Mouse (Mus musculus): ENCODE measurements around the gene Neurog2.

Gene Neurog2

DNA sequence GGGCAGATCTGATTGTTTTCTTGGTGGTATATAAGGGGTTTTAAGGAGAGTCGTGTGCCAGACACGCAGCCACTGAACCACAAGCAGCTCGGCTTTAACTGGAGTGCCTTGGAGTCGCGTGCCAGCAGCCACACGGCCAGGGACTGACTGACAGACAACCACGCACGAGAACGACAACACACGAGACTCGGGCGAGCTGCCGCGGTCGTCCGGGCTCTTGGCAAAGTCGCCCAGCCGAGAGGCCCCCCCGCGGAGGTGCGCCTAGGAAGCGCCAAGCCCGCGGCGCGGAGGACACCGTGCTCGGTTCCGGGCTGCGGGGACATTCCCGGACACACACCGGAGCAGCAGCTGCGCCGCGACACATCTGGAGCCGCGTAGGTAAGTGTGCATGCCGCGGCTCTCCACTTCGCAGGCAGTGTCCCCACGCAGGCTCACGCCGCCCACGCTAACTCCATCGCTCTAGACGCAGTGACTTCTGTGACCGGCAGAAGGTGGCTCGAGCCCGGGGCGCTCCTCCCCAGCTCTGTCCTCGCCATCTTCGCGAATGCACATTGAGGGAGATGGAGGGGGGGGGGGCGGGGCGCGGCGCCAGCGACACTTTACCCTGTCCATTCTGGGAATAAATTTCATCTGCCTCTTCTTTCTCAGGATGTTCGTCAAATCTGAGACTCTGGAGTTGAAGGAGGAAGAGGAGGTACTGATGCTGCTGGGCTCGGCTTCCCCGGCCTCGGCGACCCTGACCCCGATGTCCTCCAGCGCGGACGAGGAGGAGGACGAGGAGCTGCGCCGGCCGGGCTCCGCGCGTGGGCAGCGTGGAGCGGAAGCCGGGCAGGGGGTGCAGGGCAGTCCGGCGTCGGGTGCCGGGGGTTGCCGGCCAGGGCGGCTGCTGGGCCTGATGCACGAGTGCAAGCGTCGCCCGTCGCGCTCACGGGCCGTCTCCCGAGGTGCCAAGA, at the start of gene Neurog2:
Gene Neurog2, plus strand, starts transcription at position 56 of the 953 bp plus-strand sequence.
- peak; percentile 54 for DNase-seq (ENCODE audit: low read depth)

DNA sequence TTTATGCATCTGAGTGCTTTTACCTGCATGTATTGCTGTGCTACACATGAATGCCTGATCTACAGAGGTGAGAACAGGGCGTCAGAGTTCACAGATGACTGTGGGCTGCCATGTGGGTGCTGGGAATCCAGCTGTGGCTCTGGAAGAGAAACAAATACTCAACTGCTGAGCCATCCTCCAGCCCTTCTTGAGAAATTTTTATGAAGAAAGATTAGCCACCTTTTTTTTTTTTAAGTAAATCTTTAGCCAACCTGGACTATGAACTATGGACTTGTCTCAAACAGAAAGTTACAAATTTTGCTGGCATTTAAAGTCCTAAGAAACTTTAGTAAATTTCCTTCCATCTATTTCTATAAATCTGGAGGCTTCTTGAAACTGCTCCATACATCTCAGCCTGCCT, 35.8 kb upstream of the Neurog2 start:
- no peak for DNase-seq (ENCODE audit: low read depth)

DNA sequence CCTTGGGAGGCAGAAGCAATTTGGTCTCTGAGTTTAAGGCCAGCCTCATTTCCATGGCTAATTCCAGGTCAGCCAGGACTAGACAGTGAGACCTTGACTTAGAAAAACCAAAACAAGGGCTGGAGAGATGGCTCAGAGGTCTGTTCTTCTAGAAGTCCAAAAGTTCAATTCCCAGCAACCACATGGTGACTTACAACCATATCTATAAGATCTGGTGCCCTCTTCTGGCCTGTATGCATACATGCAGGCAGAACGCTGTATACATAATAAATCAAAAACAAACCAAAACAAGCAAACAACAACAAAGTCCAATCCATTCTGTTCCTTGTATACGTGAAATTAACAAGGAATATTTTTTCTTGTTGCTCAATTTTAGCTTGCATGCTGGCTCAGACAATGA, 24.8 kb upstream of the Neurog2 start:
- DNase-seq (ENCODE audit: low read depth) = peak; percentile 32

DNA sequence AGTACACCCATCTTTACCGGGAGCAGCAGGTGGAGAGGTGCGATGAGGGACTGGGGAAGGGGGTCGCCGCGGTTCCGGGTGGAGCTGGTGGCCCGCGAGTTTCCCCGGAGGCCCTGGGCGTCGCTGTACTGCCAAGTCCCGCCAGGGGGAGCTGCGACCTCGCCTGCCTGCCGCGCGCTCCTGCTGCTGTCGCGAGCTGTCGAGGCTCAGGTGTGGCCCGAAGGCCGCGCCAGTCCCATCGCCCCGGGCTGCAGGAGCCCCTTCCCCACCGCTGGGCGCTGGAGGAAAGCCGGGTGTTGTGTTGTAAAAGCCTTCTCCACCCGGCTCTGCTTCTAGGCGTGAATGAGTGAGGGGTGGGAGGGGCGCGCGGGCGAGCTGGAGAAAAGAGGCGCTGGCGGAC, 7.6 kb upstream of the Neurog2 start:
- DNase-seq (ENCODE audit: low read depth) = peak; percentile 83

DNA sequence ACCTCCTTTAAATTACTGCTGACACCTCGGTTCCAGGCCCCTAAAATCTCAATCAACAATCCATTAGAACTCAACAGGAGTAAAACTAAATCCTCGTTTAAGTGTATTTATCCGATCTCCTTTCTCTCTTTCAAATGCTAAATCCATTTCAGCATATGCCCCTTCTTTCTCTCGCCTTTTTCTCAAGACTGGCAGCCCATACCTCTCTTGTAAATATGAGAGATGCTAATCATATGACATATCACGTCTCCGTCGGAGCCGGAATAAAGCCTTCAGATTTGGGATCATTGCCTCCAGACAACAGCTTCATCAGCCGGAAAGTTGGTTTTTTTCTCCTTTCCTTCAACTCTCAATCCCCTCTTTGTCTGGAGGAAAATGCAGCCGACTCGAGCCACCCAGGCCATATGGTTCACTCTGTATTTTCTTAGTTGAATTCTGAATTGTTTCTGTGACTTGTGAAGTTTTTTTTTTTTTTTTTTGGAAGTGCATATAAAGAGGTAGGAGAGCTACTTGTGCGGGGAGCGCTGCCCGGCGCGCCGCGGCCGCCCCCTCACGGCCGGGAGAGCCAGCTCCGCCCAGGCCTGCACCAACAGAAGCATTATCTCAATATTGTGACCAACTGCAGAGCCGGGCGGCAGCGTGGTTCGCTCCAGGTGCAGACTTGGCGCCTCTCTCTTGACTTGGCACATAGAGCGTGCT, 7.1 kb upstream of the Neurog2 start:
- DNase-seq (ENCODE audit: low read depth) = no peak

DNA sequence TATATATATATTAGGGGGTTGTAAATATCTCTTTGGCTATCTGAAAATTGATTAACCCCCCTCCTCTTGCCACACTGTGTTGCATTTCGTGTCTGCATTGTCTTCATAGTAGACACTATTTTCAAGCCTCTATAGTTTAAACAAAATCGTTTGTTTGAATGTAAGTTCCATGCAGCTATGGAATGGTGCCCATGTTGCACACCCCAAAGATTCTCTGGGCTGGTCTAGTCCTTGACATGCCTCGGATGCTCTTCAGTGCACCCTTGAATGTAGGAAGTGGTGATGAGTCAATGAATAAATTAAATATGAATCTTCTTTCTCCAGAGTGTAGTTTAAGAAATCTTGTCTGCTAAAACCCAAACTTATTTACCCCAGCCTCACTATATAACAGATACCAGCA, 6.4 kb upstream of the Neurog2 start:
- no peak for DNase-seq (ENCODE audit: low read depth)

DNA sequence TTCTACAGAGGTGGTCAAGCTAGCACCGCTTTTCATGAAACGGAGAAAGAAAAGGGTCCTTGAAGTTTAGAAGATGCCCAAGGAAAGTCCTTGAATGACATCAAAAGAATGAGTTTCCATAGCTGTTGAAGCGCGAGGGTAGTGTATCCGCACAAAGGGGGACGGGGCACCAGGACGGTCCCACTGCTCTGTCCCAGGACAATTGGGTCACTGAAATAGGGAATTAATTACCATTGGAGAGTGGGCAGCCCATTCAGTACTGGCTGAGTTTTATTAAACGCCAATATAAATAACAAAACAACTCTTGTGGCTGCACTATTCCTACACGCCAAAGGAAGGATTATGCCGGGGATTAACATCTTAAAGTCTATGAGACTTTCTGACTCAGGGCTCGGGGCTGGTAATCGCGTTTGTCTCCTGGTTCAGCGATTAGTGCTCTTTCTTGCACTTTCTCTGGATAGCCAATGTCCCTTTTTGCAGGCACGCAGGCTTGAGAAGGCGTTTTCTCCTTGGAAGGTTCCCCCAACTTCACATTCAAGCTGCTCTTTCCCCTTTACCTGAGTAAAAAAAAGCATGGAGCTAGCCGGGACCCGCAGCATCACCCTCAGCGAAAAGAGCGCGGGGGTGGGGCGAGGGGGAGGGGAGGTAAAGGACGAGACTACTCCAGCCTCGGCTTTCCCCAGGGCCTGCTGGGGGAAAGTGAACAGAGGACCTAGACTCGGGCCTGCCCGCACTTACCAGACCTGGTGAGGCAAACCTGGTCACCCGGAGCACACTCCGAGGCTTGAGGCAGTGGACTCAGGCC, 5.6 kb upstream of the Neurog2 start:
- no peak for DNase-seq (ENCODE audit: low read depth)

DNA sequence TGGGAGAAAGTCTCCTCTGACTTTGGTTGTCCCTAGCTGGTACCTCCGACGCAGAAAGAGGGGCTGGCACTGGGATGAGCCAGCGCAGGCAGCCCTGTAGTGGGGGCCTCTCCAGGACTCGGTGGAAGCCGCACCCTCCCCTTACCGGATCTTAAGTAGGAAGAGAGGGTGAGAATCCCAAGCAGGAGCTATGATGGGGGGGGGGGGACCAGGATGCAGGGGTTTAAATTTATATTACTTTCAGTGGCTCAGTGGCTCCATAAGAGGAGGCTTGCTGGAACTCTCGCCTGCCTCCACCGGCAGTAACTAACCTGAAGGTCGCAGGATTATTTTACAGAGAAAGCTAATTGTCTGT, 5.0 kb upstream of the Neurog2 start:
- no peak for DNase-seq (ENCODE audit: low read depth)

DNA sequence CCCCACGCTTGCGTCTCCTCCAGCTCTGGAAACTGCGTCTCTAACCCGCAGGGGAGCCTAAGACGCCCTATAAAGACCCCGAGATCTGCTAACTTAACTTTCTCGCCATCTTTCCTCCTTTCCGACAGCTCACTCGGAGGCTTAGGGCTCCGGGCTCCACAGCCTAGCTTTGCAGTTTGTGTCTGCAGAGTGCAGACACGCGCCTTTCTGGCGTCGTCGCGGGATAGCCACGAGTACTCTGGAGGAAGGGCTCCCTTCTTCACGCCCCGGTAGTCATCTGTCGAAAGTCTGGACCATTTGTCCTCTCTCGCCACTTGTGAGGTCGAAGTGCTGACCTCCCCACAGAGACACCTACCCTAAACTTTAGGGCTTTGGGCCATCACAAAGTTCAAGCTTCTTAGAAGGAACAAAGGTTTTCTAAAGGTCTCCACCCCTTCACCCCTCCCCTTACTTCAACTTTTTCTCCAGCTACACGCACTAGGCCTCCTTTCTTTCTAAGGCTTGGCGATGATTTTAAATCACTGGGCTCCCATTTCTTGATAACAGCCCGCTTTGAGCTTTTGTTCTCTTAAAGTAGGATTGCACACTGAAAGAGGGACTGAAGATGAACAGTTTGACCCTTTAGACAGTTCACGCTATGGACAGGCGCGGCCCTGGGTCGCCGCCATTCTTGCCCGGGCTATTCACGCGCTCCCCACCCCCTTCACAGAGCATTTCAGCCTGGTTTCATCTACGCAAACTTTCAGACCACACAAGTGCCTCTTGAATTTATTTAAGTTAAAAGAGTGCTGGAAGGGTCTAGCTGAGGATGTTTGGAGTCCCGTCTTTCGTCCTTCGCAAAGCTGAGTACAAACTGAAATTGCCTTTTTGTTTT, 4.4 kb upstream of the Neurog2 start:
- no peak for DNase-seq (ENCODE audit: low read depth)

DNA sequence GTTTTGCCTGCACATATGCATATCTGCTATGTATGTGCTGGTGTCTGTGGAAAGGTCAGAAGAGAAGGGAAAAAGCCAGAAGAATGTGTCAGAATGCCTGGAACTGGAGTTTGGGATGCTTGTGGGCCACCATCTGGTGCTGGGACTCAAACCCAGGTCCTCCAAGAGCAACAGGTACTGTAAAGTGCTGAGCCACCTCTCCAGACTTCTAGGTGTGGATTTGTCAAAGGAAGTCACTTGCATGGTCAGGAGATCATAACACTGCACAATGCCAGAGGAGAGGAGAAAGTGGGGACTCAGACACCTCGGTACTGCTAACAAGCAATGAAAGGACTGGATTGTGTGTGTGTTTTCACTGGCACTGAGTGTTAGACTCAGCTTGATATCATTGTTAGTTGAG, 2.7 kb upstream of the Neurog2 start:
- no peak for DNase-seq (ENCODE audit: low read depth)

DNA sequence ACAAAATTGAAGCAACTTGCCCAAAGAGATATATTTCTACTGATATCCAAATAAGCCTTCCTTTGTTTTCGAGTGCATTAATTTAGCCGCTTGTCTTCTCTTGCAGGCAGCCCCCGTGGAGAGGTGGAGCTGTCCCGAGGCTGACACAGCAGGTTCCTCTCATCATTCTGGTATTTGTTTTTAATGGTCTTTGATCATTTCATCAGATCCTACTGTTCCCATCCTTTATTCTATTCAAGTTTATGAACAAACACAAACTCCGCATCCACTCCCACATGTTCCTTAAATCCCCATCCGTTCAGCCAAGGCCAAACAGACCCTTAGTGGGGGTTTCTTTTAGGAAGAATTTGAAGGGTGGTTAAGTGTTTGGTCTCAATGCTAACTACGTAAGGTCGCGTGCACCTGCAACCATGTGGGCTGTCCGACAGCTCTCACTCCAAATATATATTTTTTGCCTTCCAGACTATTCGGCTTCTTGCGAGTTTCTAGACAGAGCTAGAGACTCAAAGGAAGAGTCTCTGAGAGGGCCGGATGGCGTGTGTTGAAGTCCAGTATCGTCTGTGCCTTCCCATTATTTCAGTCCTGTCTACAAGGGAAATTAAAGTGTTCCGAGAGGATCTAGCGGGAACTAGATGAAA, 2.1 kb upstream of the Neurog2 start:
- DNase-seq (ENCODE audit: low read depth) = no peak

DNA sequence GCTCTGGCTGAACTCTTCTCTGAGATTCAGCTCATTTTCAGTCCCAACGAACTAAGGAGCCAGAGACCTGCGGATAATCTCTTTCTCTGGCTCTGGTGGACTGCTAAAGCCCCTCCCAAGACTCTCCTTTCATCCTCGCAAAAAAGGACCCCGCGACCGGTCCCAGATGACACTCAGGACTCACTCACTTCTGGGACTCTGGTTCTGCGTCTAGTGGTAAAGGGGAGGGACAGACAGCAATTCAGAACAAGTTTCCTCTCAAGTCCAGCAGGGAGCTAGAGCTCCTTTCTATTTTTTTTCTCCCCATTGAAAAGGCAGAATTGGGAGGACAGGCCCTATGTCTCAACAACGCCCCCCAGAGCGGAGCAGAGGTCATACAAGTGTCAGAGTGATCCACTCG, 1.4 kb upstream of the Neurog2 start:
- no peak for DNase-seq (ENCODE audit: low read depth)

DNA sequence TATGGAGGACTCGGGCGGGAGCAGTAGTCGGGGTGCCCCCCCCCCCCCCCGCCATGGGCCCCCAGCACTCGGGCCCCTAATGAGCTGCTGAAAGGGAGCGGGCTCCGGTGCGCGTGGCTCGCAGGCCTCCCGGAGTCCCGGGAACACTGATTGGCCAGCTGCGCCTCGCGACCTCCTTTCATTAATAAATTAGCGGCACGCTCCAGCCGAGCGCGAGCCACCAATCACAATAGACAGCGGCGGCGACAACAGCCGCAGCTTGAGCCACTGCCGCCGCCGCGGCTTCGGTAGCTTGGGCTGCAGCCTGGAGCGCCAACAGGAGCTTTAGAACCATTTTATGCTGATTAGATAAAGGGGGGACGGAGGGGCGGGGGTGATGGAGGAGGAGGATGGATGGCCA, 404 bp upstream of the Neurog2 start:
- DNase-seq (ENCODE audit: low read depth) = no peak

DNA sequence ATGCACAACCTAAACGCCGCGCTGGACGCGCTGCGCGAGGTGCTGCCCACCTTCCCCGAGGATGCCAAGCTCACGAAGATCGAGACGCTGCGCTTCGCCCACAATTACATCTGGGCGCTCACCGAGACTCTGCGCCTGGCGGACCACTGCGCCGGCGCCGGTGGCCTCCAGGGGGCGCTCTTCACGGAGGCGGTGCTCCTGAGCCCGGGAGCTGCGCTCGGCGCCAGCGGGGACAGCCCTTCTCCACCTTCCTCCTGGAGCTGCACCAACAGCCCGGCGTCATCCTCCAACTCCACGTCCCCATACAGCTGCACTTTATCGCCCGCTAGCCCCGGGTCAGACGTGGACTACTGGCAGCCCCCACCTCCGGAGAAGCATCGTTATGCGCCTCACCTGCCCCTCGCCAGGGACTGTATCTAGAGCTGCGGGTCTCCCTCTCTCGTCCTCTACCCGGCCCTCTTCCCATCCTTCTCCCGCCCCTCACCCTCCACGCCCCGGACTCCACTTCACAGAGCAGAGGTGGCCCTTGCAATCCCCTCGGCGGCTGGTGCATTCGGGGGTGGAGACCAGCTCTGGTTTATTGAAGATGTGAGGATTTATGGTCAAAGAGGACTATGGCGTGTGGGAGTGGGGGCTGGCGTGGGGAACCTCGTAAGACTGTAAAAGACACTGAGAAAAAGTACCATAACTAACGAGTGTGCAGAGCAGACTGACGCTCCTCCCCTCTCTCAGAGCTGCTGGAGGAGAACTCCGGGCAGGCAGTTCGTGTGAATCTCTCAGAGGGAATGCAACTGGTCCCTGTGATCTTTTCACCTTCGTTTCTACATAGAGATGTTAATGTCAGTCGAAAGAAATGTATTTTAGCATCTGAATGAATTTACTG, 1.4 kb downstream of the Neurog2 start:
- peak; percentile 80 for DNase-seq (ENCODE audit: low read depth)

DNA sequence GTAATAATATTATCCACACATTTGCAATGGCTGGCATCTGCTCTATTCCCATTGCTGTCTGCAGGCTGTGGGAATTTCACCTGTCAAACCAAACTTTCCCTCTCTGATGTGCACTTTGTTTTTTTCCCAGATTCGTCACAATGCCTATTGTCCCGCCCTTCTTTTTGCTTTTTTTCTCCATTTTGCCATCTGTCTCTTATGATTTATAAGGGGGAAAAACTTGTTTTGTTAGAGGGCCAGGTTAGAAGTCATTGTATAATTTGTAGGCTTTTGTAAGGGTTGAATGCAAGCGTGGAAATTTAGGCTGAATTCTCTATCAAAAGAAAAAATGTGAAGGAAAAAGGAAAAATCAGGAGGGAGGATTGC, 2.0 kb downstream of the Neurog2 start:
- DNase-seq (ENCODE audit: low read depth) = no peak

DNA sequence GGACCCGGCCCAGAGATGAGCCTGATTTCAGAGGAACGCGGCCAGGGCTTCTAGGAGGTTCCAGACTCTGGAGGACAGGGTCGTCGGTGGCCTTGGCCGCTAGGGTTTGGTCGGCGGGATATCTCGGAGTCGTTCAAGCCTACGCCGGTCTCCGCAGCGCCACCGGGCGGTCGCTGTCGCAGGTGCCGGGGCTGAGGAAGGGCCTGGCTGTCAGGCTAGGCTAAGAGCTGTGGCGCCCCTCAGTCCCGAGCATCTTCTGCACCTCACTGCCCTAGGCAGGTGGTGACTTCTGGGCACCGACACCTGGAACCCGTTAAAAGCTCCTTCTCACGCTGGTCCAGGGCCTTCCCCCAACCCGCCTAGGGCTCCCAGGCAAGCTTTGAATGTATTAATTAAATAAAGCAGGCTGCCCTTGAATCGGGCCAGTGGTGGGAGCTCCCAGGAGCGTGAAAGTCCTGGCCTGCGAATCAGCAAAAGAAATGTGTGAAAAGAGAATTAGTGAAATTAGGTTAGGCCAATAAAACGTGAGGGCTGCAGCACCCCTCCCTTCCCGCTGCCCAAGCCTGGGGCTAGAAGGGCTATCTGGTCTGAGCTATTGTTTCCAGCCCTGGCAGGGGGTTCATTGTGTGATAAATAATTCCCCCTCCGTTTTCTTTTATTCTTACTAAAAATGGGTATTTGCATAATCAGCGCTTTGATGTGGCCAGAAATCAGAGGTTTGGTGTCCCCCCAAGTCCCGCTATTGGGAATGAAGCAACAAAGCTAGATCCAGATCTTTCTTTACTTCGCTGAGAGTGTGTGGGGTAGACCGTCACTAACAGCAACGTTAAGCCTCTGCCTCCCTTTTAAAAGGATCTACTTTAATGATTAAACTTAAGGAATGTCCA, 7.2 kb downstream of the Neurog2 start:
- peak; percentile 51 for DNase-seq (ENCODE audit: low read depth)

DNA sequence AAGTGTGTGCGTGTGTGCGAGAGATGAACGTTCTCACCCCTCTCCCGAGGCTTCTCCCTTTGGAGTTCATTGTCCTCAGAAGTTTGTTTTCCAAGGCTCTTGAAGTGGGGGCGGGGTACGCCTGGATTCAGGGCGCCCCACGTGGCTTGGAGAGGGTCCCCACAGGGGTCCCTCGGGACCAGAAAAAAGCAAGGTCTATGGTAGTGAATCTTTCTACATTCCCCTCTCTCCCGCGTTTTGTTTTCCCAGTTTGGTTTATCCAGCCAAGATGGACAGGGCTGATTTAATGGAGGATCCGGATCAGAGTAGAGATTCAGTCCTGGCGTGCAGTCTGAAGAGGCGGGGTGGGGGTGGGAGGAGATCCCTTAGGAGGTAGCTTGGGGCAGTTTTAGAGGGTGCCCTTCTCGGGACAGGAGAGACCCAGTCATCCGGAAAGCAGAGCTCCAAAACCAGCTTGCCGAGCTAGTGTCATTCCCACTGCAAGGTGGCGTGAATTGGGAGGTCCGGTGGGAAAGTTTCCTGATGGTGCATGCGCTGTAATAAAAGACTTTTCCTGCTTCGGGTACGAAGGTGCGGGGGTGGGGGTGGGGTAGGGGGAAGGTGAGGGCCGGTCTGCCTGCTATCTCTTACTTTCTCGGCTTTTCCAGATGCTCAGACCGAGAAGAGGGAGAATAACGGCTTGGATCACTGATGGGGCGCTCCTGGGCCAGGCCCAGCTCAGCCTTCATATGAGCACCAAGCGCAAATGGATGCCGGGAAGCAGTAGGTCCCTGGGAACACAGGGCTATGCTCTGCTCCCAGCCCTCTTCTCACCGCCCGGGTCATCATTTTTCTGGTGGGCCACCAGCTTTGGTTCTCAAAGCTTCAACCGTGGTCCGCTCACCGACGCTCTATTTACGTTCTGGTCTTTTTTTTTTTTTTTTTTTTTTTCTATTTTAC, 8.1 kb downstream of the Neurog2 start:
- DNase-seq (ENCODE audit: low read depth) = no peak

DNA sequence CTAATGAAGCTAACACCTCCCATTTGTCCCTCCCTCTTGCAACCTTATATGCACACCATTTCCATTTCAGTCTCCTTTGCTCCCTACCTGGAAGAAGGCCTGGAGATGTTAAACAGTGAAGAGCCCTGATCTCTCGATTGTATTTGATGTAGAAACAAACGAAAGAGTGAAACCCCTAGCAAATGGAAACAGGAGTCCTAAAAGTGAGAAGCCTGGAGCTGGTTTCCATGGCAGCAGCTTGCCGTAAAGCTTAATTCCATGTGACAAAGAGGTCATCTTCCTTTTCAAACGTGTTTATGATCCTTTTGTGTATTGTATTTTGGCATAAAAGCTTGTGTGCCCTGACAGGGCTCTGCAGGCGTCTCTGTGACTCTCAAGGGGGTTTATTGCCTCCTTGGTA, 9.3 kb downstream of the Neurog2 start:
- no peak for DNase-seq (ENCODE audit: low read depth)

Data from naive thymus-derived CD4-positive, alpha-beta T cell, adult 2 months (primary cell).